Mouse (Mus musculus): ENCODE measurements around the gene Exoc7. TPM values are rescaled to one million over a fixed set of nuclear protein-coding genes. Genes with fewer than 3 reads are reported as not detected.

The Exoc7 gene
- total and polyA plus RNA-seq, 2 experiments from 2014 or later: 37.6 to 48.7 TPM

GRCm38 (mm10) chr11:116292401-116292800, 14.6 kb downstream of the Exoc7 start:
- ATAC-seq (ENCODE audit: insufficient read depth, low read depth) (no peak), DNase-seq (ENCODE audit: low spot score) (no peak)
- Histone ChIP-seq H3K27ac (ENCODE audit: low read depth) (no peak overlapping the region), H3K9me3 (replicated peaks; ENCODE audit: control insufficient read depth, low read length) (no peaks in the 10 kb centered on the region), H3K9ac (replicated peaks; ENCODE audit: low read depth, low read length) (no peak overlapping the region), H3K27me3 (ENCODE audit: control insufficient read depth, insufficient read depth, low read length) (no peaks in the 10 kb centered on the region), H3K4me3 (ENCODE audit: low read depth, low read length) (no peak overlapping the region), H3K36me3 (replicated peaks; ENCODE audit: control insufficient read depth, insufficient read depth, low read length) (peaks cover 69% of the 10 kb centered on the region), H3K4me1 (ENCODE audit: control insufficient read depth, insufficient read depth) (no peaks in the 10 kb centered on the region), H3K4me2 (ENCODE audit: low read depth, low read length) (no peak overlapping the region)
- WGBS: 89% methylated on average over 13 of the region's 13 CpGs
- no peak for TF ChIP-seq EP300 (IDR thresholded peaks at IDR 0.05; ENCODE audit: low read depth)
- TF ChIP-seq CTCF (IDR thresholded peaks at IDR 0.05; ENCODE audit: low read depth): no peak

GRCm38 (mm10) chr11:116290556-116290955, 16.5 kb downstream of the Exoc7 start:
- no peak for ATAC-seq (ENCODE audit: insufficient read depth, low read depth)
- Histone ChIP-seq H3K9me3 (replicated peaks; ENCODE audit: control insufficient read depth, low read length) (no peaks in the 10 kb centered on the region), H3K27ac (ENCODE audit: low read depth) (no peak overlapping the region), H3K4me2 (ENCODE audit: low read depth, low read length) (no peak overlapping the region), H3K9ac (replicated peaks; ENCODE audit: low read depth, low read length) (no peak overlapping the region), H3K4me1 (ENCODE audit: control insufficient read depth, insufficient read depth) (no peaks in the 10 kb centered on the region), H3K36me3 (replicated peaks; ENCODE audit: control insufficient read depth, insufficient read depth, low read length) (peaks cover 51% of the 10 kb centered on the region), H3K4me3 (ENCODE audit: low read depth, low read length) (no peak overlapping the region), H3K27me3 (ENCODE audit: control insufficient read depth, insufficient read depth, low read length) (no peaks in the 10 kb centered on the region)
- DNase-seq (ENCODE audit: low spot score): no peak
- TF ChIP-seq EP300 (IDR thresholded peaks at IDR 0.05; ENCODE audit: low read depth): no peak
- WGBS: 43% methylated on average over 8 of the region's 8 CpGs

GRCm38 (mm10) chr11:116287351-116287750, 19.7 kb downstream of the Exoc7 start:
- WGBS: 72% methylated on average over 5 of the region's 5 CpGs
- peaks cover 36% of the 10 kb centered on the region for H3K36me3 ChIP-seq (replicated peaks; ENCODE audit: control insufficient read depth, insufficient read depth, low read length)
- no peaks in the 10 kb centered on the region; the same call in 1 of the 2 replicates for H3K9me3 ChIP-seq (replicated peaks; ENCODE audit: control insufficient read depth, low read length)
- no peak overlapping the region for H3K4me3 ChIP-seq (ENCODE audit: low read depth, low read length)
- no peak overlapping the region for H3K4me2 ChIP-seq (ENCODE audit: low read depth, low read length)
- no peak overlapping the region for H3K27ac ChIP-seq (ENCODE audit: low read depth)
- ATAC-seq (ENCODE audit: insufficient read depth, low read depth): no peak
- no peak overlapping the region for H3K9ac ChIP-seq (replicated peaks; ENCODE audit: low read depth, low read length)
- H3K4me1 ChIP-seq (ENCODE audit: control insufficient read depth, insufficient read depth): no peaks in the 10 kb centered on the region
- TF ChIP-seq EP300 (IDR thresholded peaks at IDR 0.05; ENCODE audit: low read depth): no peak
- no peak for TF ChIP-seq CTCF (IDR thresholded peaks at IDR 0.05; ENCODE audit: low read depth)
- DNase-seq (ENCODE audit: low spot score): no peak
- peaks cover 28% of the 10 kb centered on the region for H3K27me3 ChIP-seq (ENCODE audit: control insufficient read depth, insufficient read depth, low read length)

DNA sequence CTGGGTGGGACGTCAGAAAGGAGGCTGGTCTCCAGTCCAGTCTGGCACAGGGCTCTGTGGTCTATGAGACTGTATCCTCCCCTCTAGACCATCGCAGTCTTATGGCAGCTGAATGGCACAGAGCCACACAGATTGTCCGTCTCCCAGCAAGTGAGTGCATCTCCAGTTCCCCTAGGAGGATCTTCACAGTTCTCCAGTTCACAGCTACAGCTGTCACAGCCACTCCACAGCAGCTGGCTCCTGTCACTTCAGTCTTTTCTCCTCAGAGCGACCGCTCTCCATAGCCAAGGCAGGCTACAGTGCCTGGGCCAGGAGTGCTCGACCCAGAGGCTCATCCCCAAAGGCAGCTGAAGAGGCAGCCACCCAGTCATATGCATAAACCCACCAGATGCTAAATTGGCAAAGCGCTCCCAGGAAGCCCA, 21.3 kb downstream of the Exoc7 start:
- H3K36me3 ChIP-seq (replicated peaks; ENCODE audit: control insufficient read depth, insufficient read depth, low read length): peaks cover 28% of the 10 kb centered on the region
- TF ChIP-seq CTCF (IDR thresholded peaks at IDR 0.05; ENCODE audit: low read depth) (no peak), EP300 (IDR thresholded peaks at IDR 0.05; ENCODE audit: low read depth) (no peak)
- no peak overlapping the region for H3K4me2 ChIP-seq (ENCODE audit: low read depth, low read length)
- no peak overlapping the region for H3K9ac ChIP-seq (replicated peaks; ENCODE audit: low read depth, low read length)
- peaks cover 43% of the 10 kb centered on the region for H3K27me3 ChIP-seq (ENCODE audit: control insufficient read depth, insufficient read depth, low read length)
- WGBS: 60% methylated on average over 7 of the region's 7 CpGs
- no peak overlapping the region for H3K27ac ChIP-seq (ENCODE audit: low read depth)
- H3K4me3 ChIP-seq (ENCODE audit: low read depth, low read length): no peak overlapping the region
- H3K9me3 ChIP-seq (replicated peaks; ENCODE audit: control insufficient read depth, low read length): no peaks in the 10 kb centered on the region; the same call in 1 of the 2 replicates
- no peaks in the 10 kb centered on the region for H3K4me1 ChIP-seq (ENCODE audit: control insufficient read depth, insufficient read depth)
- ATAC-seq (ENCODE audit: insufficient read depth, low read depth): 0 out of 2 replicates have a peak, but pooled peaks have one; percentile 17
- no peak for DNase-seq (ENCODE audit: low spot score)

DNA sequence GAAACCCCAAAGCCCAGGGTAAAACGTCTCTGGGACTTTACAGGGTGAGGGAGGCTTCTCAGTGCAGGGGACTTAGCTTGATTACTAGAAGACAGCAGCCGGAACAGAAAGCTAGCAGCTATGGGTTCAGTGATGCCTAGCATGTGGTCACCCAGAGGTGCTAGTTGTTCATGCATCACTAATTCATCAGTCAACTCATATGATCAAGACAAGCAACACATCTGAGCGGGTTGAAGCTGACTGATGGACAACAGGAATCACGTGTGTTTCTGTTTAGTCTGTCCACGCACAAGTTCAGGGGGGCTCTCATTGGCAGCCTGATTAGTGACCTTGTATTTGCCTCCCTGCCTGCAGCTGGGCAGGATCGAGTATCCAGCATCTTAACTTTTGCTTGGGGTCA, 23.1 kb downstream of the Exoc7 start:
- Histone ChIP-seq H3K9ac (replicated peaks; ENCODE audit: low read depth, low read length) (no peak overlapping the region), H3K27me3 (ENCODE audit: control insufficient read depth, insufficient read depth, low read length) (peaks cover 55% of the 10 kb centered on the region), H3K4me2 (ENCODE audit: low read depth, low read length) (no peak overlapping the region), H3K9me3 (replicated peaks; ENCODE audit: control insufficient read depth, low read length) (no peaks in the 10 kb centered on the region; the same call in 1 of the 2 replicates), H3K27ac (ENCODE audit: low read depth) (no peak overlapping the region), H3K4me1 (ENCODE audit: control insufficient read depth, insufficient read depth) (no peaks in the 10 kb centered on the region), H3K4me3 (ENCODE audit: low read depth, low read length) (no peak overlapping the region), H3K36me3 (replicated peaks; ENCODE audit: control insufficient read depth, insufficient read depth, low read length) (peaks cover 13% of the 10 kb centered on the region)
- DNase-seq (ENCODE audit: low spot score): no peak
- WGBS: 54% methylated on average over 6 of the region's 6 CpGs
- ATAC-seq (ENCODE audit: insufficient read depth, low read depth): no peak
- TF ChIP-seq CTCF (IDR thresholded peaks at IDR 0.05; ENCODE audit: low read depth): no peak
- TF ChIP-seq EP300 (IDR thresholded peaks at IDR 0.05; ENCODE audit: low read depth): no peak

DNA sequence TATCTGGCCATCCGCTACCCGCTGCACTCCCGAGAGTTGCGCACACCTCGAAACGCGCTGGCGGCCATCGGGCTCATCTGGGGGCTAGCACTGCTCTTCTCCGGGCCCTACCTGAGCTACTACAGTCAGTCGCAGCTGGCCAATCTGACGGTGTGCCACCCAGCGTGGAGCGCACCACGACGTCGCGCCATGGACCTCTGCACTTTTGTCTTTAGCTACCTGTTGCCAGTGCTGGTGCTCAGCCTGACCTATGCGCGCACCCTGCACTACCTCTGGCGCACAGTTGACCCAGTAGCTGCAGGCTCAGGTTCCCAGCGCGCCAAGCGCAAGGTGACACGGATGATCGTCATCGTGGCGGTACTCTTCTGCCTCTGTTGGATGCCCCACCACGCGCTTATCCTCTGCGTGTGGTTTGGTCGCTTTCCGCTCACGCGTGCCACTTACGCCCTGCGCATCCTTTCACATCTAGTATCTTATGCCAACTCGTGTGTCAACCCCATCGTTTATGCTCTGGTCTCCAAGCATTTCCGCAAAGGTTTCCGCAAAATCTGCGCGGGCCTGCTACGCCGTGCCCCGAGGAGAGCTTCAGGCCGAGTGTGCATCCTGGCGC, 24.0 kb downstream of the Exoc7 start:
- ATAC-seq (ENCODE audit: insufficient read depth, low read depth): no peak
- Histone ChIP-seq H3K9me3 (replicated peaks; ENCODE audit: control insufficient read depth, low read length) (no peaks in the 10 kb centered on the region; the same call in 1 of the 2 replicates), H3K4me2 (ENCODE audit: low read depth, low read length) (no peak overlapping the region), H3K4me3 (ENCODE audit: low read depth, low read length) (no peak overlapping the region), H3K27me3 (ENCODE audit: control insufficient read depth, insufficient read depth, low read length) (peaks cover 55% of the 10 kb centered on the region), H3K4me1 (ENCODE audit: control insufficient read depth, insufficient read depth) (no peaks in the 10 kb centered on the region), H3K36me3 (replicated peaks; ENCODE audit: control insufficient read depth, insufficient read depth, low read length) (peaks cover 3% of the 10 kb centered on the region; the same call in 1 of the 2 replicates), H3K9ac (replicated peaks; ENCODE audit: low read depth, low read length) (no peak overlapping the region), H3K27ac (ENCODE audit: low read depth) (no peak overlapping the region)
- no peak for DNase-seq (ENCODE audit: low spot score)
- no peak for TF ChIP-seq EP300 (IDR thresholded peaks at IDR 0.05; ENCODE audit: low read depth)
- no peak for TF ChIP-seq CTCF (IDR thresholded peaks at IDR 0.05; ENCODE audit: low read depth)
- 11% methylated on average over 48 of the region's 48 CpGs for WGBS

Measured in heart, postnatal 0 days (tissue).